Mouse (Mus musculus) kidney, adult 2 months (tissue): ENCODE measurements around the gene S100pbp. TPM values are rescaled to one million over a fixed set of nuclear protein-coding genes. Genes with fewer than 3 reads are reported as not detected.
"Not testable (repeated sequence)": the region's sequence is repeated elsewhere in the genome, so short reads cannot be mapped to it uniquely, and the experiment has no call there.

Experiments used
- DNase-seq: peaks from one replicate; pipeline ENCODE4 v3.0.0; 2021
- H3K27ac ChIP-seq: fragments of 200-500 bp; 2 replicates; pipeline ENCODE4 v1.5.1; 2012; ENCODE audit warnings: low read depth, low read length, control low read depth, inconsistent platforms; ENCODE audit not compliant: insufficient read depth
- H3K27me3 ChIP-seq: fragments of 200-500 bp; replicated peaks from 2 replicates; pipeline ENCODE4 v1.6.1; 2012; ENCODE audit warnings: mild to moderate bottlenecking, moderate library complexity, low read length, inconsistent platforms; ENCODE audit not compliant: control insufficient read depth, insufficient read depth
- H3K36me3 ChIP-seq: fragments of 200-500 bp; 2 replicates; pipeline ENCODE4 v1.6.1; 2012; ENCODE audit warnings: mild to moderate bottlenecking, moderate library complexity, low read length, inconsistent platforms; ENCODE audit not compliant: control insufficient read depth, insufficient read depth
- H3K4me1 ChIP-seq: fragments of 200-500 bp; 2 replicates; pipeline ENCODE4 v1.6.1; 2011; ENCODE audit warnings: low read length; ENCODE audit not compliant: control insufficient read depth, insufficient read depth
- H3K4me3 ChIP-seq: fragments of 200-500 bp; 2 replicates; pipeline ENCODE4 v1.5.1; 2011; ENCODE audit warnings: mild to moderate bottlenecking, low read depth, low read length, control low read depth; ENCODE audit not compliant: insufficient read depth
- CTCF ChIP-seq: fragments of 200-500 bp; conservative IDR thresholded peaks from 2 replicates; pipeline ENCODE4 v1.5.1; 2011; ENCODE audit warnings: low read depth, mild to moderate bottlenecking, control low read depth, low read length, moderate library complexity, mixed read lengths; ENCODE audit not compliant: insufficient read depth, insufficient read length
- POLR2A ChIP-seq: fragments of 200-500 bp; IDR thresholded peaks from one replicate; pipeline ENCODE4 v1.6.1; 2011; ENCODE audit warnings: low read depth, low read length, control low read depth
- WGBS: fragments of 180-500 bp; shearing (Covaris S2); methylation state at CpG from one replicate; pipeline ENCODE4 v1.1.7; 2018; 5-methylcytosine and 5-hydroxymethylcytosine counted together
- polyA plus RNA-seq: library from polyadenylated mRNA; depleted of rRNA; stranded (reverse); fragments of >200 nt; gene quantifications from 2 replicates; pipeline ENCODE4 v1.2.3, GENCODE M21; 2012

Gene S100pbp
- polyA plus RNA-seq, 1 experiment, result 13.6 TPM

DNA sequence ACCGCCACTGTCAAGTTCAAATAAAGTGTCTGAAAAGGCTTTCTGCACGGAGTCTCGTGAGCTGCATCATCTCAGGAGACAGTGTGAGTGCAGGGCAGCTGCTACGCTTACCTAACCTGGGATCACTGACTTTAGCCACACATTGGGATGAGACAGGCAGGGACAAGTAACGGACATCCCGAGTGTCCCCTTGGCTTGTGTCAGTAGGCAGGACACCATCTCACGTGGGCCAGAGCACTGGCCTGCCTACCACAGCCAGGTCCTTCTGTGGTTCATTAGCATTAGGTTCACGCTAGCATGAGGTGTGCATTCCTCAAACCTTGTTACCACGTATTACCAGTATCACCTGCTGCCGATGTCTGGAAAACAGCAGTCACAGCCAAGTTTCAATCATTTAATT is 29.7 kb upstream of the S100pbp start:
- 77% methylated on average over 10 of the region's 10 CpGs for WGBS
- no peak for TF ChIP-seq POLR2A
- no peak for TF ChIP-seq CTCF
- DNase-seq, result no peak
- no peak overlapping the region for H3K4me3 ChIP-seq
- no peaks in the 10 kb centered on the region for H3K27me3 ChIP-seq
- no peaks in the 10 kb centered on the region for H3K4me1 ChIP-seq
- H3K36me3 ChIP-seq, result peaks cover 2% of the 10 kb centered on the region
- H3K27ac ChIP-seq, result no peak overlapping the region

DNA sequence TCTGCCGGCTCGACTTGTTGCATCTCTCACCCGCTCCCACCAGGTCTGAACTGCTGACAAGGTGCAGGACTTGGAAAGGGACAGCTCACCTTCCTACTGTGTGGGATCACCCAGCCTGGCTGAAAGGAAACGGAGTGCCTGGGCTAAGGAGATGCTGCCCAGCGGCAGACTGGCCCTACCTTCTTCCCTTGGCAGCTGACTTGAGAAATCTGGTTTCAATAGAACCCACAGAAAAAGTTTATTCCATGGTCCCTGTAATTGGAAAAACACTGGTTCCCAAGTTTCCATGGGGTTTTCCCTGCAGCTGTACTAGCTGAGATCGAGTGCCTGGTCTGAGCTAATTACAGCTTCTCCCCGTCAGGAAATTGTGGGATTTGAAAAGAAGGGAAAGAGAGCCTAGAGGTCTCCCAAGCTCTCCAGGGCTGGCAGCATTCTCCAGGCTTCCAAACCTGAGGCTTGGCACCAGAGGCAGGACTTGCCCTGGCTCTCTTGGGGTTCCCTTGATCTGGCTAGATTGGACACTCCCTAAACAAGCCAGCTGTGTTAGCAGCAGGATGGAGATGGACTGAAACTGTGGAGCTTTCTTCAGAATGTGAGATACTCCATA is 29.1 kb upstream of the S100pbp start:
- peaks cover 2% of the 10 kb centered on the region for H3K36me3 ChIP-seq
- no peak for DNase-seq
- no peaks in the 10 kb centered on the region for H3K4me1 ChIP-seq
- no peak overlapping the region for H3K27ac ChIP-seq
- no peak overlapping the region for H3K4me3 ChIP-seq
- 76% methylated on average over 7 of the region's 7 CpGs for WGBS
- TF ChIP-seq POLR2A (no peak), CTCF (no peak)
- H3K27me3 ChIP-seq, result no peaks in the 10 kb centered on the region

DNA sequence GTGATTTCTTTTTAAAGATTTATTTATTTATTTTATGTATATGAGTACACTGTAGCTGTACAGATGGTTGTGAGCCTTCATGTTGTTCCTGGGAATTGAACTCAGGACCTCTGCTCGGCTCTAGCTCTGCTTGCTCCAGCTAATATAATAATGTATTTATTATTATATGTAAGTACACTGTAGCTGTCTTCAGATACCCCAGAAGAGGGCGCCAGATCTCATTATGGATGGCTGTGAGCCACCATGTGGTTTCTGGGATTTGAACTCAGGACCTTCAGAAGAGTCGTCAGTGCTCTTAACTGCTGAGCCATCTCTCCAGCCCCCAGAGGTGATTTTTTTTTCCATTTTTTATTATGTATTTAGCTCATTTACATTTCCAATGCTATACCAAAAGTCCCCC is 23.0 kb upstream of the S100pbp start:
- 78% methylated on average over 3 of the region's 3 CpGs for WGBS
- H3K27me3 ChIP-seq, H3K36me3 ChIP-seq, H3K27ac ChIP-seq, H3K4me3 ChIP-seq, H3K4me1 ChIP-seq: not testable (repeated sequence)
- TF ChIP-seq CTCF, result 0 out of 2 replicates have a peak, but pooled peaks have one; percentile 19
- peak; percentile 45 for DNase-seq

DNA sequence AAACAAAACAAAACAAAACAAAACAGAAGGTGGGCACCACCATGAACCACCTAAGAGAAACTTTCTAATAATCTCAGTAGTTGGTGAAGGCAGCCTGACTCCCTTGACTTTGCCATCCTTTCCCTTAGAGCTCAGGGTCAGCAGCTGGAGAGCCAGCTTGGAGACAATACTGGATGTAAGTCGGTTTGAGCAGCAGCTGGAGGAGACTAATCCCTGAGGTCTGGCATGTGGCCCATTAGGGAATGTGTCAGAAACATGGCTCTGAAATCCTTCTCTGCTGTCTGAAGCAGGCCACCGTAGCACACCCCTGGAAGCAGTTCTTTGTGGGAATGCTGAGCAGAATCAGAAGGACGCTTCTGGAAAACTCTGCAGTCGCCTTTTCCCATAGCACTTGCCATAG is 21.9 kb upstream of the S100pbp start:
- WGBS, result 80% methylated on average over 4 of the region's 4 CpGs
- no peak overlapping the region for H3K27ac ChIP-seq
- no peaks in the 10 kb centered on the region for H3K4me1 ChIP-seq
- no peak for DNase-seq
- no peaks in the 10 kb centered on the region for H3K27me3 ChIP-seq
- no peaks in the 10 kb centered on the region; the same call in 1 of the 2 replicates for H3K36me3 ChIP-seq
- no peak overlapping the region for H3K4me3 ChIP-seq
- TF ChIP-seq CTCF (no peak), POLR2A (no peak)

DNA sequence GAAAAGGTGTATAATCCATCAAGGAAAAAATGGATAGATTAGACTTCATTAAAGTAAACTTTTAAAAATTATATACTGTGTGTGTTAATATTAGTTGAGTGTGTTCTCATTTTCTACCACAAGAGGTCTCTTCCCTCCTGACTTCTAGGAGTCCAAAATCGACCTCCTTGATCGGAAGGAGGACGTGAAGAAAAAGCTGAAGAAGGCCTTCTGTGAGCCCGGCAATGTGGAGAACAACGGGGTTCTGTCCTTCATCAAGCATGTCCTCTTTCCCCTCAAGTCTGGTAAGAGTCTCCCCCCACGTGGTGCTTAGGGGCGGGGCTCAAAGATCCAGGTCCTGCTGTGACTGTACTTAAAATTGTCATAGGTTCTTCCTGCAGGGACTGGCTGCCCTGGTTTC is 20.0 kb upstream of the S100pbp start:
- H3K36me3 ChIP-seq, result no peaks in the 10 kb centered on the region; the same call in 1 of the 2 replicates
- H3K27ac ChIP-seq, result no peak overlapping the region
- peak; percentile 34 for DNase-seq
- H3K4me3 ChIP-seq, result no peak overlapping the region
- no peaks in the 10 kb centered on the region for H3K4me1 ChIP-seq
- 42% methylated on average over 7 of the region's 7 CpGs for WGBS
- no peaks in the 10 kb centered on the region for H3K27me3 ChIP-seq
- TF ChIP-seq CTCF (peak; percentile 34; the same call in 1 of the 2 replicates), POLR2A (no peak)

DNA sequence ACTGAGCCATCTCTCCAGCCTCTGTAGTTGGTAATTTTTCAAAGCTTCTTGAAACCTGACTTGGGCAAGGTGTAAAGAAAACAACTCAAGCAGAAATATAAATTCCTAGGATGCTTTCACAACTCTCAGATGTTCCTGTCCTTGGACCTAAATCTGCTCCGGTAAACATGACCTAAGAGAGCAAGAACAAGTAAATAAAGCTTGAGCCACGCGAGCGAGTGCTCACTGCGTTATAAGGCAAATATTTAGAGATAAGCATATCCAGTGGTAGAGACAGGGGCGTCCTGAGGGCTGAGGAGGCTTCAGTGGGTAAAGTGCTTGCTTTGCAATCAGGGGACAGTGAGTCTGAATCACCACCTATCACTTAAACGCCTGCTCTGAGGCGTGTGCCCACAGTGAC is 17.3 kb upstream of the S100pbp start:
- Histone ChIP-seq H3K36me3 (no peaks in the 10 kb centered on the region; the same call in 1 of the 2 replicates), H3K4me3 (no peak overlapping the region), H3K4me1 (no peaks in the 10 kb centered on the region), H3K27ac (no peak overlapping the region), H3K27me3 (no peaks in the 10 kb centered on the region)
- WGBS, result 78% methylated on average over 8 of the region's 8 CpGs
- DNase-seq, result no peak
- TF ChIP-seq CTCF (no peak), POLR2A (no peak)

DNA sequence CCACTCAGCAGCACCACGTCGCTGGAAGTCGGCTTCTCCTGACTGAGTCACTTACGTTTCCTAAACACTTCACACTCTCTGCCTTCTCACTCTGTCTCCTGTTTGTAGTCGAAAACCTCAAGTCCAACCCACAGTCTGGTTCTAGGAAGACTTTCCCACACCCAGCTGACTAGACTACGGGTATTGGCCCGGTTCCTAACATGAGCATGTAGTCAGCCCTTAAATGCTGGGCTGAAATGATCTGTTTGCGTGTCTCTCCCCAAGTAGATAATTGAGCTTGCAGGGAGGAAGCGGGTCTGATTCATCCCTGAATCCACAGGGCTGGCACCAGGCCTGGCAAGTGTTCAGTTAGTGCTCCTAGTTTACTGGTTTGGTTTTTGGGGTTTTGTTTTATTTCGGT is 15.1 kb upstream of the S100pbp start:
- Histone ChIP-seq H3K36me3 (no peaks in the 10 kb centered on the region; the same call in 1 of the 2 replicates), H3K4me3 (no peak overlapping the region), H3K27ac (no peak overlapping the region), H3K4me1 (no peaks in the 10 kb centered on the region), H3K27me3 (no peaks in the 10 kb centered on the region)
- no peak for DNase-seq
- TF ChIP-seq CTCF (no peak), POLR2A (no peak)
- 95% methylated on average over 10 of the region's 10 CpGs for WGBS
